ENCODE assay signal across 8 mouse cellular contexts in the genomic region with DNA sequence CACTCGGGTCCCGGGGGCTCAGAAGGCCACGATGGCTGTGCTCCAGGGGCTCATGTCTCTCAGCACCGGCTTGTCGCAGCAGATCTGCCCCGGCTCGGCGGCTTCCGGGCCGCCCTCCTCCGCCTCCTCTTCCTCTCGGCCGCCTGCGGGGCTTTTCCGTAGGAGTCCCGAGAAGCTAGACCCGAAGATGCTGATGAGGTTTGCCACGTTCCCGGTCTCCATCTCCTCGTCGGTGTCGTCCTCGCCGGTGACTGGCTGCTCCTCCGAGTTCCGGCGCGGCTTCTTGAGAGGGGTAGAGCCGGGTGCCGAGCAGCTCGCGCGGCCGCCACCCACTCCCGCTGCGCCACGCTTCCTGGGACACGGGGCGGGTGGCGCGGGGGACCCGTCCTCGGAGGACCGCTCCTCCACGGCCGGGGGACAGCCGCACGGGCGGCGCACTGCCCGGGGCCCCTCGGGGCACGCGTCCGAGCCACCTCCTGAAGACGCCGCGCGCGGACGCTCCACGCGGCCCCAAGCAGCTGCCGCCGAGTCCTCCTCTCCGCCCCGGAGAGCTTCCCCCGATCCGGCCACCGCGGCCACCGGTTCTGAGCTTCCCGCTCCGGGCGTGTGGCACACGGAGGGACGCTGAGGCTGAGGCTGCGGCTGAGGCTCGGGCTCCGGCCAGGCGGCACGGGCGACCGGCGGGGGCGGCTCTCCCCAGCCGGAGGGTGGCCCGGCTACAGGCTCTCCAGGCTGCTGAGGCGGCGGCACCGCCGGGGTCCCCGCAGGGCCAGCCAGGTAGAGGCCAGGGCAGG. TPM values are rescaled to one million over a fixed set of nuclear protein-coding genes. Genes with fewer than 3 reads are reported as not detected.
A peak's percentile ranks its signal among the peaks of the same experiment; 100 is the strongest.
DNase-seq lines count a peak whose midpoint lies in the region; ATAC-seq lines count a peak whose summit lies in the region.

No protein-coding gene starts in this region.

- H3K27me3 ChIP-seq in liver, embryonic 15.5 days, result no peaks in the 10 kb centered on the region
- no peaks in the 10 kb centered on the region for H3K27me3 ChIP-seq in neural tube, embryonic 13.5 days

- ATAC-seq in activated CD4-positive, CD25-positive, alpha-beta regulatory T cell, adult 4 months, result peak; percentile 21
- peak; percentile 58 for ATAC-seq in liver, embryonic 15.5 days (ENCODE audit: insufficient read depth)
- ATAC-seq in neural tube, embryonic 13.5 days (ENCODE audit: low read depth), result peak; percentile 79

- H3K27ac ChIP-seq in liver, embryonic 15.5 days (replicated peaks), result peak overlapping the region; percentile 91
- H3K27ac ChIP-seq in neural tube, embryonic 13.5 days (replicated peaks), result peak overlapping the region; percentile 89

- peaks cover 4% of the 10 kb centered on the region; the same call in 1 of the 2 replicates for H3K36me3 ChIP-seq in liver, embryonic 15.5 days (replicated peaks)
- no peaks in the 10 kb centered on the region for H3K36me3 ChIP-seq in neural tube, embryonic 13.5 days

- H3K4me1 ChIP-seq in liver, embryonic 15.5 days (replicated peaks), result peaks cover 29% of the 10 kb centered on the region
- peaks cover 43% of the 10 kb centered on the region for H3K4me1 ChIP-seq in neural tube, embryonic 13.5 days (replicated peaks)

- peak overlapping the region; percentile 99 for H3K4me3 ChIP-seq in liver, embryonic 15.5 days (replicated peaks)
- H3K4me3 ChIP-seq in neural tube, embryonic 13.5 days, result peak overlapping the region; percentile 99

- H3K4me2 ChIP-seq in liver, embryonic 15.5 days, result peak overlapping the region; percentile 76
- peak overlapping the region; percentile 86 for H3K4me2 ChIP-seq in neural tube, embryonic 13.5 days

- peak overlapping the region; percentile 100 for H3K9ac ChIP-seq in liver, embryonic 15.5 days
- peak overlapping the region; percentile 100 for H3K9ac ChIP-seq in neural tube, embryonic 13.5 days

- under 1% methylated on average over 93 of the region's 93 CpGs for WGBS in liver, embryonic 15.5 days (ENCODE audit: insufficient replicate concordance)
- under 1% methylated on average over 89 of the region's 93 CpGs for WGBS in neural tube, embryonic 13.5 days

- no peaks in the 10 kb centered on the region for H3K9me3 ChIP-seq in liver, embryonic 15.5 days (replicated peaks)
- no peaks in the 10 kb centered on the region for H3K9me3 ChIP-seq in neural tube, embryonic 13.5 days

- peak; percentile 69 to 74 for DNase-seq in B cell, adult 2 months
- DNase-seq in embryo, embryonic 10.5 days (ENCODE audit: low spot score), result peak; percentile 60
- peak; percentile 58 to 72 for DNase-seq in heart, adult 9 months (ENCODE audit: low spot score in 2 of 2)
- DNase-seq in kidney, adult 9 months, result peak; percentile 48
- peak; percentile 62 to 65 for DNase-seq in thymus, adult 18-20 months

RNA-seq across cellular contexts. Expression of a gene that starts 0.8 kb away (rescaled TPM):
- 1 to 10 TPM; 5.0 to 7.9 TPM for polyA plus RNA-seq in activated CD4-positive, CD25-positive, alpha-beta regulatory T cell, adult 4 months (2017; shearing (Covaris generic))
- polyA plus RNA-seq in liver, embryonic 15.5 days (2015; fragmentation: Nextera tagmentation; extraction: Ambion mirVana), result 2.5 and 2.7 TPM in 2 replicates
- polyA plus RNA-seq in neural tube, embryonic 13.5 days (2015; fragmentation: Nextera tagmentation; extraction: Ambion mirVana), result 7.5 and 7.9 TPM in 2 replicates

RNA-seq across cellular contexts. Expression of a gene that starts 47.9 kb away (rescaled TPM):
- polyA plus RNA-seq in activated CD4-positive, CD25-positive, alpha-beta regulatory T cell, adult 4 months (2017; shearing (Covaris generic)), result 10 to 100 TPM; 19.1 to 20.7 TPM
- 0.71 and 0.76 TPM in 2 replicates for polyA plus RNA-seq in liver, embryonic 15.5 days (2015; fragmentation: Nextera tagmentation; extraction: Ambion mirVana)
- 1.3 TPM in 2 replicates for polyA plus RNA-seq in neural tube, embryonic 13.5 days (2015; fragmentation: Nextera tagmentation; extraction: Ambion mirVana)

RNA-seq across cellular contexts. Expression of a gene that starts 59.8 kb away (rescaled TPM):
- polyA plus RNA-seq in activated CD4-positive, CD25-positive, alpha-beta regulatory T cell, adult 4 months (2017; shearing (Covaris generic)), result 10 to 100 TPM; 49.7 to 56.1 TPM
- polyA plus RNA-seq in liver, embryonic 15.5 days (2015; fragmentation: Nextera tagmentation; extraction: Ambion mirVana), result 8.6 and 9.0 TPM in 2 replicates
- polyA plus RNA-seq in neural tube, embryonic 13.5 days (2015; fragmentation: Nextera tagmentation; extraction: Ambion mirVana), result 106 and 121 TPM in 2 replicates

Comparison
In these comparisons a context has a peak if more than half of its experiments do, and no peak if none do; other contexts are left out.
1. Peak in every context shown above with its lines: DNase-seq, ATAC-seq, H3K4me3 ChIP-seq and H3K27ac ChIP-seq.
2. ATAC-seq: peak in every context shown above with its lines; median percentile 79 in neural tube, embryonic 13.5 days; 58 in liver, embryonic 15.5 days; 21 in activated CD4-positive, CD25-positive, alpha-beta regulatory T cell, adult 4 months.